Mouse (Mus musculus) CD8-positive naive resting alpha-beta T cell, adult 2 months (primary cell): ENCODE measurements around the gene Fam25c.

Source experiments
- DNase-seq, 2 experiments: peaks; one replicate each; pipeline ENCODE4 v3.0.0; 2022; ENCODE audit warnings: low read depth in 2 of 2, low spot score in 2 of 2

The Fam25c gene

DNA sequence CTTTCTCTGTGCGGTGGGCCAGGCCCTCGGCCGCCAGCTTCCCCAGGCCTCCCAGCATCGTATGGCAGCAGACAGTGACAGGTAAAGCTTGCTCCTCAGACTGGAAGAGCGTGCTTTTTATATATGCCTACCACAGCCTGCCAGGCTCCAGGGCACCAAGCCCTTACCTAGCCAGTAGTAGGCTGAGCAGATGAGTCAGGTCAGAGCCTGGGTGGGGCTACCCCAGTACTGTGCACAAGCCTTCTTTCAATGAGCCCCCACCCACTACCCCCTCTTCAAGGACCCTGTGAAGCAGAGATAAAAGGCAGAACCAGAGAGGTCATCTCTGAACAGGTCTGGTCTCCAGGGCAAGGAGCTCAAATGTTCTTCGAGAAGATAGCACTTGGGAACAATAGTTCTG, at the start of gene Fam25c:
Gene Fam25c, minus strand, starts transcription at position 133 of the 400 bp plus-strand sequence.
- DNase-seq = no peak

DNA sequence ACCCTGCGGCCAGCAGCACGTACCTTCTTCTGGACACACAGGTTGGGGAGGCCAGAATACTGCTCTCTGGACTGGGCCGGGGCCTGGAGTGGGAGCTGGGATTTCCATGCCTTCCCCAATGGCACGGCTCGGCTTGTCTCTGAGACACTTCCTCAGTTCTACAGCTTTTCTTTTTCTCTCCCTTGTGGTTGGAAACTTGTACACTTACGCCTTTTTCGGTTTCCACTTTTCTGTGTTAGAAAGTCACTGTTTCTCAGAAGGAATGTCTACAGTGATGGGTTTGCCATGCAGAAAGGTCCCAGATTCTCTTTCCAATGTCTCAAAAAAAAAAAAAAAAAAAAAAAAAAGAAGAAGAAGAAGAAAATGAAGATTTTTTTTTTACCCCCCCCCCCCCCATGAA, 48.2 kb upstream of the Fam25c start:
- DNase-seq = no peak

DNA sequence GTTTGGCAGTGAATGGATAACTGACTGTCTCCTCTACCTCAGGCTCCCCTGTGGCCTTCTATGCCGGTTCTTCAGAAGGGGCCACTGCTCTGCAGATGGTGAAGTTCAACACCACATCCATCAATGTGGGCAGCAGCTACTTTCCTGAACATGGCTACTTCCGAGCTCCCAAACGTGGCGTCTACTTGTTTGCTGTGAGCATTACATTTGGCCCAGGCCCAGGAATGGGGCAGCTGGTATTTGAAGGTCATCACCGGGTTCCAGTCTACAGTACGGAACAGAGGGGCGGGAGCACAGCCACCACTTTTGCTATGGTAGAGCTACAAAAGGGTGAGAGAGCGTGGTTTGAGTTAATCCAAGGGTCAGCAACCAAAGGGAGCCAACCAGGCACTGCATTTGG, 47.6 kb upstream of the Fam25c start:
- DNase-seq = no peak

DNA sequence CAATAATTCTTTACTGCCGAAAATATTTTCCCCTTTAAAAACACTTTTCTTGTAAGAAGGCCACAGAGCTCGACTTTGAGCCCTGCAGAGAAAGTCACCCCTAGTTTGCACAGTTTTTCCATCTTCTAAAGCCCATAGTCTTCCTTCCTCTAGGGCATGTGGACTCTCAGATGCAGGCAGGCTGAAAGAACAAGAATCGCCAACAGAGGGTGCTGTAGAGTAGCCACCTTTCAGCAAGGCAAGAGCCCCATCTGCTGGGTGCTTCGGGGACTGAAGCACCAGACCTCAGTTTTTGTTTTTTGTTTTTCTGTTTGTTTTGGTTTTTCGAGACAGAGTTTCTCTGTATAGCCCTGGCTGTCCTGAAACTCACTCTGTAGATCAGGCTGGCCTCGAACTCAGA, 45.9 kb upstream of the Fam25c start:
- DNase-seq = peak; percentile 65 to 78

DNA sequence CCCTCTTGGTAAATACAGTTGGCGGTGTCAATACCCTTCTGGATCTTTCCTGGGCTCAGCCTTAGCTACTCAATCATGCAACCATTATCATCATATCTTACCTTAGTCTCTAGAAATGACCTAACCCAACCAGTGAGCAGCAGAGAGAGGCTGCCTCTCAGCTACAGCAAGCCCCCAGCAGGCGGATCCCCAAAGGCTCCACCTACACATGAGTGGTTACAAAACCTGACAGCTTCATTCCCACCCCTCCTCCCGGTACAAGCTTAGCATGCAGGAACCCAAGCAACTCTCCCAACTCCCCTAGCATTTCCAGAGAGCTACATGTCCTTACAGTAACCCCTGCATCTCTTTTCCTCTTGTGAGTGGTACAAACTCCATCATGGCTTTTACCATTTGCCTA, 44.8 kb upstream of the Fam25c start:
- DNase-seq = no peak

DNA sequence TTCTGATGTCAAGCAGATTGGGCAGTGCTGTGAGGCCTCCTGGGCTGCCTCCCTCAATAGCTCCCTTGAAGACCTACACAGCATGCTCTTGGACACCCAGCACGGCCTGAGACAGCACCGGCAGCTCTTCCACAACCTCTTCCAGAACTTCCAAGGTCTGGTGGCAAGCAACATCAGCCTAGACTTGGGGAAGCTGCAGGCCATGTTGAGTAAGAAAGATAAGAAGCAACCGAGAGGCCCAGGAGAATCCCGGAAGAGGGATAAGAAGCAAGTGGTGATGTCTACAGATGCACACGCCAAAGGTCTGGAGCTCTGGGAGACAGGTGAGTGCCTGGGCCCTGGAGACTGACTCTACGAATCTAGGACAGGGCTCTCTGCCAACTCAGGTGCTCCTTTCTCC, 44.1 kb upstream of the Fam25c start:
- no peak for DNase-seq

DNA sequence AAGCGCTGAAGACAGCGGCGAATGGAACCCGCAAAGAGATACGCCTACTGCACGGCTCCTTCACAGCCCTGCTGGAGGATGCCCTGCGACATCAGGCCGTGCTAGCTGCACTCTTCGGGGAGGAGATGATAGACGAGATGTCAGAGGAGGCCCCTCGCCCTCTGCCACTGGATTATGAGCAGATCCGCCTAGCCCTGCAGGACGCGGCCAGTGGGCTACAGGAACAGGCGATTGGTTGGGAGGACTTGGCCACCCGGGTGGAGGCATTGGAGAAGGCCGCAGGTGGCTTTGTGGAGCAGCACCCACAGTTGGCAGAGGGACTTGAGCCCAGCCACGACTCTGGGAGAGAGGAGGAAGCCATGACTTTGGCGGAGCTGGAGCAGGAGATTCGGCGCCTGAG, 43.7 kb upstream of the Fam25c start:
- no peak for DNase-seq

DNA sequence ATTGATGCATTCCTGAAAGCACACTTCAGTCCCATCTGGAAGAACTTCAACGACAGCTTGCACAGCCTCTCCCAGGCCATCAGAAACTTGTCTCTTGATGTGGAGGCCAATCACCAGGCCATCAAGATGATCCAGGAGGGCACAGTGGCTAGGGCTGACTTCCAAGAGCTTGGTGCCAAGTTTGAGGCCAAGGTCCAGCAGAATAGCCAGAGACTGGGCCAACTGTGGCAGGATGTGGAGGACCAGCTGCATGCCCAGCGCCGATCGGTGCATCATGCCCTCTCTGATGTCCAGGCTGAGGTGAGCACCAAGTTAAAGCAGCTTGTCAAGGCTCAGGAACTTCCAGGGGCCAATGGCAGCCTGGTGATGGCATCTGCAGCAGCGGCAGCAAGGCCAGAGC, 42.6 kb upstream of the Fam25c start:
- DNase-seq = no peak

DNA sequence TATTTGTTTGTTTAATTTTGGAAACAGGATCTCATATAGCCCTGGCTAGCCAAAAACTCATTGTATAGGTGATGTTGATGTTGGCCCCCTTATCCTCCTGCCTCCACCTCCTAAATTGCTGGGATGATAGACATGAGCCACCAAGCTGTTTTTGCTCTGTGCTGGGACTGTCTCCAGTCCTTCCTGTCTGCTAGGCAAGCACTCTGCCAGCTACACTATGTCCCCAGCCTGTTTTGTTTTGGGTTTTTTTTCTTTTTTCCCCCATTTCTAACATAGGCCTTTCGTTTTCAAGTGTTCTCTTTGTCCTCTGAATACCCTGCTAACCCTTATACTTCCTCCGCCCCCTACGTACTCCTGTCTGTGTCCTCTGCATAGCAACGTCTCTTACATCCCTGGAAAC, 38.1 kb upstream of the Fam25c start:
- DNase-seq = no peak

DNA sequence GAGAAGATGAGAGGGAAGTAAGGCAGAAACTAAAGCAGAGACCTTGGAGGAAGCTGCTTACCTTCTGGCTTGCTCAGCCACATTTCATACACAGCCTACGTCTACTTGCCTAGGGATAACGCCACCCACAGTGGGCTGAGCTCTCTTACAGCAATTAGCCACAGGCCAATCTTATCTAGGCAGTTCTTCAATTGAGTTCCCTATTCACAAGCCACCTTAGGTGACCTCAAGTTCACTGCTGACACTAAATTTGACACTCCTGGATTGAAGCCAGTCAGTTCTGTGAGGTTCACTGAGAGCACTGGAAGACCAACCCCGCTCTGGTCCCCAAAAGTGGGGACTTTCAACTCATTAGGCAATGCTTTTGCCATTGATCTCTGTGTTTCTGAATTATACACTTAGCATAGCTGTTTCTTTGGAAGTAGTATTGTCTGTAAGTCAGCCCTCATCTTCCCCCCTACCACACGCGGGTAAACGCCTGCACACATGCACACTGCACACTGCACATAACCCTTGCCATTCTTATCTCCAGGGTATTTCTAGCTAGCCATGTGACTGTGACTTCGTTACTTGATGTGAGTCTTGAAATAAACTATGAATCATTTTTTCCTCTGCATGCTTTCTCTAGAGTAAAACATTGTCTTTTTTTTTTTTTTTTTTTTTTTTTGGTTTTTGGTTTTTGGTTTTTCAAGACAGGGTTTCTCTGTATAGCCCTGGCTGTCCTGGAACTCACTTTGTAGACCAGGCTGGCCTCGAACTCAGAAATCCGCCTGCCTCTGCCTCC, 27.9 kb upstream of the Fam25c start:
- no peak for DNase-seq

DNA sequence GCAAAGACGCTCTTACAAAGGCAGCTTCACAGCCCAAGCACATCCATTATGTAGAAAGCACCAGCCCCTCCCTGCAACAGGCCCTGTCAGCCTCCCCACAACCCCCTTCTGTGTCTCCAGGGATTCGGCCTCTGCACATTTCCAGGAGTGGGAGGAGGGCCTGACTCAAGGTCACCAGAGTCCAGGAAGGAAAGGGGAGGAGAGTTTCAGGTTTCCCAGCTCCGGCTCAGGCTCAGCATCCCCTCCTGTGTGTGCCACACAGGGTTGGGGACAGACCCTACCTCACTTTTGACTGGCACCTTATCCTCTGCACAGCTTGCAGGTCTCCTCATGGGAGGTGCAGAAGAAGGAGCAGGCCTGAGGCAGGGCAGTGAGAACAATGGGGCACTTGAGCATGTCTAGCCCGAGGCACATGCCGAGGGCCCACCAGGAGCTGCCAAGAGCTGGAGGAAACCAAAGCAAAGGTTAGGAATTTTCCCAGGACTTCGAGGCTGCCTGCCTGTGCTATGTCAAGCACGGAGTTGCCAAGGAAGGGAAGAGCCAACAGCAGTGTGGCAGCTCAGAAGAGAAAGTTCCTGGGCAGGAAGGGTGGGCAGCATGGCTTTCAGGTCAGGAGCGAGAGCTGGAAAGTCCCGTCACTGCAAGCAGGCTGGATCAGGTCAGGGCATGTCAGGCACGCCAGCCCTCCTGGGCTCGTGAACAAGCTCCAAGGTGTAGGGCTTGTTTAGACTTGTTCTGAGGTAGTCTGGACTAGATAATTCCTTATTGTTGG, 23.5 kb upstream of the Fam25c start:
- DNase-seq = no peak

DNA sequence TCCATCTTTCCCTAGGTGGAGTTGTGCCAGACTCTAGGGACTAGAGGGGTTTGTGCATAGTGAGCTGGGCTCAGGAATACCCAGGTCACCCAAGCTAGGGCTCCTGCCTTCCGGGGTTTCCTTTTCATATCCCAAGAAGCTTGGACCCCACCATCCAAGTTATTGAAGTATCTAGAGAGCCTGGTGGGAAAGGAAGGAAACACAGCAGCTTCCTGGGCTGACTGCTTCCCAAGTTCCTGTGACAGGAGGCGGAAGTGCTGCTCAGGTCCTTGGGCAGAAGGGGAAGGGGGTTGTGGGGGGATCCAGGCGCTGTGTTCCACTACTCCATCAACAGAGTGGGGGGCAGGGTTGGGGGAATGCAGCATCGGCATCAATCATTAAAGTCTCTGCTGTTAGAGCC, 21.9 kb upstream of the Fam25c start:
- DNase-seq = no peak

DNA sequence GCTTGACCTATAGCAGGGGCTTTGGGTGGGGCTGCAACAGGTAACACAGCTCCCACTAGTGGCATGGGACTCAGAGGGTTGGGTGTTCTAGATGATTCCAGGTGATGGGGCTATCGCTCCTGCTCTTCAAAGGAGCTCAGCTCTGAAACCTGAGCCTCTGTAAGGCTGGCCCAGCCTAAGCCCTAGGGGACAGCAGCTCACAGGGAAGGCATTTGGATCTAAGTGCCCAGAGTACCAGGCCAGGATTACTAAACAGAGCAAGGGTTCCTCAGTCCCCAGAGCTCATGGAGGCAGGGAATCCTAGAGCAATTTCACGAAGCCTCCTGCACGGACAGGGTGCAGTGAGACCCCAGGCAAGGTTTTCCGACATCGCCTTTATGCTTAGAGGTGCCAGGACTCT, 20.7 kb upstream of the Fam25c start:
- no peak for DNase-seq

DNA sequence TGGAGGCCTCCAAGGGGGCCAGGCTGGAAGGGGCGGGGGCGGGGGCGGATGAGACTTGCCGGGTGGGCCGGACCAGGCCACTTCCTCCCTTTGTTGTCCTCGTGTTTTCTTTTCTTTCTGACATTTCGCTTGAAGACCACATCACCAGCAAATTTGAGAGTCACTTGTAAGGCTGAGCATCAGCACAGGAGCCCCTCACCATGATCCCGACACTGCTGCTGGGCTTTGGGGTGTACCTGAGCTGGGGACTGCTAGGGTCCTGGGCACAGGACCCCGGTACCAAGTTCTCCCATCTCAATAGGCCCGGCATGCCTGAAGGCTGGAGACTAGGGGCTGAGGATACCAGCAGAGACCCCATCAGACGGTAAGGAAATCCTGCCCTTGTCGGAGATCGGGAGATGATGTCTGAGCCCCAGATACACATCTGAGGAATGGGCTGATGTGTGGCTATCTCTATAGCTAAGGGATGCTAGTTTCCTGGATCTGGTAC, 20.2 kb upstream of the Fam25c start, which contains the start of gene Mmrn2:
Gene Mmrn2, plus strand, starts transcription at position 51 of the 490 bp plus-strand sequence.
- DNase-seq = no peak

DNA sequence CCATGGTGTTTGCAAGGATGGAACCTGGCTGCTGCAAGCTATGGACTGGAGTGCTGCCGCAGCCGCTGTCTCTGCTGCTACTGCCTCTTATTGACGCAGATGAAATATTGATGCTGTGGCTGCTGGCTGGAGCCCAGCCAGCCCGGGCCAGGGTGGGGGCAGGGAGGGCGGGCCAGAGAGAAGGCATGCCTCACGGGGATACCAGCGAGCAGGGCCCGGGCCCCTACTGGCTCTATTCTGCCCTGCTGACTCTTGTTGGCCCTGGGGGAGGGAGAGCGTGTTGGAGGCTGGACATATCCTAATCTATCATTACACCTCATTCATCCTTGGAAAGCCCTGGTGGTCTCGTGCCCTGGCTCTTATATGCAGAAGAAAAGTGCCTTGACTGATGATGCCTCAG, 19.3 kb upstream of the Fam25c start, which contains the start of gene Sncg:
Gene Sncg, minus strand, starts transcription at position 213 of the 400 bp plus-strand sequence.
- no peak for DNase-seq

DNA sequence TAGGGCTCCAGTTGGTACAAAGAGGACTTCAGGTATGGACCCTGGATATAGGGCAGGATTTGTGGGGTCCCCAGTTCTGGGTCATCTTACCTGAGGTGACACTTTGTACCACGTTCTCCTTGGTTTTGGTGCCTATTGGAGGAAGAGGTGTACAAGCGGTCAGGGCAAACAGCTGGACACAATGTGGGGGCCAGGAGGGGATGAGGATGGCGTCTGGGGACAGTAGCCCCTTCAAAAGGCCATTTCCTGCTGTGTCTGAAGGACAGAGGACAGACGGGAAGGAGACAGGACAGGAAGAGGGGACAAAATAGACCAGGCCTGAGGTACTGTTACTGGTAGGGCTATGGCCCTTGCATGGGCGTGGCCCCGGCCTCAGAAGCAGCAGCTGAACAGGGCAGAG, 18.3 kb upstream of the Fam25c start:
- DNase-seq = no peak

DNA sequence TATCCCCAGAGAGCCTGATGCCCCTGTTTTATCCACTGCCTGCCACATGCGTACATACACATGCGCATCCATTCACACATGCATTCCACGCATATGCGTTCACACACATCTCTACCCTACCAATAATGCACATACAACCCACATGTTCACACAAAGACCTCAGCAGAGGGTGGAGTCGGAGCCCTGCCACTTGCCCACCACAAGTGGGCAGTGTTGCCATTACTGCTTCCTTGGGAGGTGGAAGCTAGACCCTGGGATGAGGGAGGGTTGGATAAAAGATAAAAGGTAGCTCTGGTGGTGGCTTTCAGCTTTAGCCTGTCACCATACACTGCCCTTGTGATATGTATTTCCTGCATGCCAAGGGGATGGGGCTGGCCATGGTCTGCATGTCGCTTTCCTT, 17.4 kb upstream of the Fam25c start:
- no peak for DNase-seq

DNA sequence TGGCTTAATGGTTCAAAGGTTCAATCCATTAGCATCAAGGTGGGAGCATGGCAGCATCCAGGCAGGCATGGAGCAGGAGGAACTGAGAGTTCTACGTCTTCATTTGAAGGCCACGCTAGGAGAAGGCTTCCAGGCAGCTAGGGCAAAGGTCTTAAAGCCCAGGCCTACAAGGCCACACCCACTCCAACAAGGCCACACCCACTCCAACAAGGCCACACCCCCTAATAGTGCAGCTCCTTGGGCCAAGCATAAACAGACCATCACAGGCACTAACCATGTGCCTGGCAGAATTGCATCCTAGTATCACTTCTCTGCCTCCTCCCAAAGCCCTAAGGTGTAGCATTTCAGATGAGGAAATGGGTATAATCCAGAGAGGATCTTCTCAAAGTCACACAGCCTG, 16.5 kb upstream of the Fam25c start:
- no peak for DNase-seq

DNA sequence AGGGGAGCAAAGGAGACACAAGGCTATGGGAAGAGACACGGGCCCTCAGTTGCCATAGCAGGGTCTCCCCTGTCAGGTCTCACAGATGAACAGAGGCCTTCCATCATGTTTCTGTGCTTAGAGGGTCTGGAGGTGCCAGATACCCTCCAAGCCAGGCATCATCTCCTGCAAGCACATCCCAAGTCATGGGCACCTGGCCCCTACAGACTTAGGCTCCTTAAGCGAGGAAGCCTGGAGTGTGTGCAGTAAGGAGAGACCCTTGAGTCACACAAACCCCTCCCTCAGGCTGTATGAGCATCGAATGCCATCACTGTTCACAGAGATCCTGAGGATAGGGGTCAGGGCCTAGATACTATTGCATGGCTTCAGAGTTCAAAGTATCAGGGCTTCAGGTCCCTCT, 15.7 kb upstream of the Fam25c start:
- DNase-seq = no peak

DNA sequence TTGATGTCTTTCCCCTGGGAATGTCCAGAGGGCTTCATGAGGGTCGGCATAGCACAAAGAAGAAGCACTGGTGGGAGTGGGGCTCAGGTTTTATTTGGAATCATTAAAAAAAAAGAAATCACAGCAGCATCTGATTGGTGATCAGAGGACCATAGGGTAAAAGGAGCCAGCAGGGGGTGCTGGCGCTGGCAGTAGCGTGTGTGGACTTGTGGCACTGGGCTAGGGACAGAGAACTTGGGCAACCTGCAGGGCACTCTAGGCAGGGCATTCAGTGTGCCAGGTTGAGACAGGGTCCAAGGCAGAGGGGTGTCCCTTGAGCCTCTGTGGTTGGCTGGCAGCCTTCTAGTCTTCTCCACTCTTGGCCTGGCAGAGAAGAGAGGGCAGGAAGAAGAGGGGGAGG, 15.0 kb upstream of the Fam25c start:
- no peak for DNase-seq

DNA sequence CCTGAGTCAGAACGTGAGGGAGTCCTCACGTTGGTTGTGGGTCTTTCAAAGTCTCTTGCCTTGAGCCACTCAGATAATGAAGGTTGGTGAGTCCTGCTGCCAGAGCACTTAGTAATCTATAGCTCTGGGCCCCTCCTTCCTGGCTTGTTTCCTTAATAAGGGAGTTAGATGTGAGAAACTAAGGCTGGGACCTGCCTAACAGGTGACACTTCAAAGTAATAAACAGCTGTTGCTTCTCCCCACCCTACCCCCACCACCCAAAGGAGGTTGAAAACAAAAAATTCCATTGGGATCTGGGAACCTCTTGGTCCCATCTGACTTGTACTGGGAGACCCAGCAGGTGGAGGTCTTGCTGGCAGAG, 9.9 kb upstream of the Fam25c start:
- no peak for DNase-seq
